Mouse (Mus musculus) layer of hippocampus, adult 9-11 months (tissue): ENCODE measurements at regions not wholly inside any gene's neighbourhood (a gene's known extent, or its start where the extent isn't known, plus 50 kb on each side); places are given as distances from the start of the nearest gene placed in this dataset.

ENCODE experiments used
- DNase-seq: peaks from one replicate; pipeline ENCODE4 v3.0.0; 2022

DNA sequence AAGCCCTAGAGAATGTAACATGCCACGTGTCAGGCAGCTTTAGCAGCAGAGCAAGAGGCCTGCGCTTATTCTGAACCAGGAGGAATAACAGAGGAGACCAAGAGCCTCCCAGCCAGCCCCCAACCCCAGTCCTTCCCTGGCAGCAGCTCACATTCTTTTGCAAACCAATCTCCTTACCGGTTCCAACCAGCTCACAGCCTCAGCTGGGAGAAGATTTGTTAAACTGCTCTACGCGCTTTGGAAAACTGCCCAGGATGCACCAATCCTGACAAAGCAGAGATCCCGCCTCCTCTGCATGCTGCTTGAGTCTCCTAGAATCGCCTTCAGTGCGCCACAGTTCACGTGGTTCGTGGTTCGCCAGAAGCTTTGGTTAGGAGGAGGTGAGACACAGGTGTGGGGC, 51.8 kb downstream of the Gm9376 start:
- peak; percentile 10 for DNase-seq

DNA sequence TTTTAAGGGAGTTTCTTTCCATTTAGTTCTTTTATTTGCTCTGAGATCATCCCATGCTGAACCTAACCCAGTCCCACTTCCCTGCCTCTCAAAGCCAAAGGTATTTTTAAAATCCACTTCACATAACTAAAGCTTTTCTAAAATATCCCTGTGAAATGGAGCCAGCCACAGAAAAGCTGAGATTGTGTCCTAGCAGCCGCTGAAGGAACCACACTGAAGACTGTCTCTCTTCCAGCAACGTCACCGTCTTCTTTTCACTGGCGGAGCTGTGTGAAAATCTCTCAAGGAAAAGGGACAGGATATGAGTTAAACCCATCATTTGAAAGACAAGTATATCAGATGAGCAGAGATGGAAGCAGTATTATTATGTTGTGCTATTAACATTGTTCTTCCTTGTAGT, 53.3 kb downstream of the Gm9376 start:
- DNase-seq = no peak

DNA sequence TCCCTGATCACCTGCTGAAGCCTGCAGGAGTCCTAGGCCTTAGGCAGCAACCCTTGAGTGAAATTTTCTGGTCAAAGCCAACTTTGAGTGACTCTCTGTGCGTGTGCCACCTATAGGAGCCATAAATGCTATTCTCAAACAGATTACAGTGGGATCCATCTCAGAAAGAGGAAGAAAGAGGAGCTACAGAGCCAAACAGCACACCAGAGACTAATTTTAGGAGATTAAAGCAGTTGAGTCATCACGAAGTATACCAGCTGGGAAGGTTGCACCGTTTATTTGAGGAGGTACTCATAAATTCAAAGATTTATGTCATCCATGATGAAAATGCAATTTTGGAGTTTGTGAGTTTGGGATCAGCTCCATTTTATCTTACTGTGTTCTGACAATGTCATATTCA, 54.3 kb downstream of the Gm9376 start:
- no peak for DNase-seq

- no peak for DNase-seq
Measured at GRCm38 (mm10) chr14:118322003-118322821, 55.5 kb downstream of the Gm9376 start.

- no peak for DNase-seq
Measured at GRCm38 (mm10) chr14:118322865-118323264, 56.1 kb downstream of the Gm9376 start.

DNA sequence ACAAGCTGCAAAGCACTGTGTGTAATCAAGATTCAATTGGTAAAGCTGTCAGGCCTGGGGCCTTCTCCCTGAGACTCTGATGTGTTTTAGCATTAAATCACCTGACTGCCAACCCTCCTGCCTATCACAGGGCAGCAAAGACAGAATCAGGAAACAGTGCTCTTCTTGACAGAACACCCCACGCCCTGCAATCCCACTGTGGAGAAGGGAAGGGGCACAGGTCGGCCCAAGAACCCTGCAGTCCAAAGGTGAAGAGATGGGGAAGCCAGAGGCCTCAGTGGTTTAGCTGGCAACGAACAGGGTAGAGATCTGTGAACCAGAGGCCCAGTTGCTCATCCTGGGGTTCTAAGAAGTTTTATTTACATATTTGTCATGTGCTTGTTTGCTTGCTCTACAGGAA, 71.3 kb downstream of the Gm9376 start:
- no peak for DNase-seq

DNA sequence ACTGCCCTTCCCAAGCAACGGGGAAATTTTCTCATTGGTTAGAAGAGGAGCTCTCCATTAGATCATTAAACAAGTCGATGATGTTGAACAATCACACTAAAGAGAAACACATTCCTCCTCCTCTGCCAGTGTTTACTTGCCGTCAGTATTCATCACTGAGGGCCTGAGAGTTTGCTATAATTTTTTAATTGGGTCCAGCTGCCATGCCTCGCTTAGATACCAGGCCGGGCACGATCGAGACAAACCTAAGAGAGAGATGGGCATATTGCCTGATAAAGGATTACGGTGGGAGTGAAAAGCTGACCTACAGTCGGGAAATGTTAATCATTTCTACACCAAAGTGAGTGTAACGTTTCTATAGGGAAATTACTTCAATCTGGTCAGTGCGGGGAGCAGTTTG, 96.2 kb downstream of the Gm9376 start:
- no peak for DNase-seq

- no peak for DNase-seq
Measured at GRCm38 (mm10) chr14:118363391-118363821, 96.6 kb downstream of the Gm9376 start.

- no peak for DNase-seq
Measured at GRCm38 (mm10) chr14:118366522-118366921, 99.8 kb downstream of the Gm9376 start.

DNA sequence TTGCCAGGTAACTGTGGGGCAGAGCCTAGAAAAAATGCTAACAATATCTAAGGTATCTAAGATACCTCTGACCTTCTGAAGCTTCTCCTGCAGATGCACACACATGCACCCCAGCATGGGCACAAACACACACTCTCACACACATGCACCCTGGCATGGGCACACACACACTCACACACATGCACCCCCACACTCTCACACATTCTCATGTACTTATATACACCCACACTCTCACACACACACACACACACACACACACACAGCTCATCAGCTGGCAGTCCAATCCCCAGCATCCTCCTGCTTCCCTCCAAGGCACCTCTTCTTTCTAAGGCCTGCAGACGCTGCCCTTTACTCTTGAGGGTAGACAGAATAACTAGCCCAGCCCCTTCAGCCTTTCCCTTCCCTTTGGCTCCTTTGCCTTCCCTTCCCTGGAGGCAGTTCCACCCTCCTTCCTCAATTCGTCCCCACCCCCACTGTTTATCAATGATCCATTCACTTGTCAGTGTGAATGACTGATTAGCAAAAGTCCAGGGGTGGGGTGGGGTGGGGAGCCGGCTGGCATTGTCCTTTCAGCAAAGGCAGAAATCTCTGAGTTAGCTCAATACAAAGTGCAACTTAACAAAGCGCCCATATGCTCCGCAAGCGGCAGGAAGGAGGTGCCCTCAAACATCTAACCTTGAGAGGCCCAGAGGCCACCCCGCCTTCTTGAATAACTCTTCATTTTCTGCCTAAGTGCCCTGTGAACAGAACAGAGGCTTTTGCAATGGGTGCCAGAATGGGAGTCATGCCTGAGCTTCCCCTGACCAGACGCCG, 102.1 kb downstream of the Gm9376 start:
- no peak for DNase-seq

- DNase-seq = no peak
Measured at GRCm38 (mm10) chr14:118371336-118371735, 104.6 kb downstream of the Gm9376 start.

GRCm38 (mm10) chr14:118374819-118375520, 108.2 kb downstream of the Gm9376 start:
- DNase-seq = no peak

GRCm38 (mm10) chr14:118375641-118376040, 108.9 kb downstream of the Gm9376 start:
- no peak for DNase-seq

DNA sequence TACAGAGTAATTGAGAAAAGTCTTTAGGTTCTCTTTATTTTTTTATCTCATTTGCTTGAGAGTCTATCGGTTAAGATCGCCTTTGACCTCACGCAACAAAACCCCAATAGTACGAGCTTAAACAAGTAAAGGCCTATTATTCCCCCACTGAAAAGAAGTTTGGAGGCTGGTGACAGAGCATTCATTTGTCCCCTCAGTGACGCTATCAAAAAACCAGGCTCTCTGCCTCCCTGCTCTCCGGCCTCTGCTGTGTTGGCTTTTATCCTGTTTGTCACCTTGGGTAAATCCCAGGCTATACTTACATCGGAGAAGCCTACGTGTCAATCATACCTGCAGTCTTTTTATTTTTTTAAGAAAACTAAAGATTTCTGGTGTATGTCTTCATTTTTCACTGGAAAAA, 112.9 kb downstream of the Gm9376 start:
- DNase-seq = no peak

- DNase-seq = no peak
Measured at GRCm38 (mm10) chr14:118385529-118385932, 118.8 kb downstream of the Gm9376 start.

GRCm38 (mm10) chr14:118388061-118388460, 121.3 kb downstream of the Gm9376 start:
- DNase-seq = no peak

GRCm38 (mm10) chr14:118390790-118391189, 124.0 kb downstream of the Gm9376 start:
- DNase-seq = no peak

DNA sequence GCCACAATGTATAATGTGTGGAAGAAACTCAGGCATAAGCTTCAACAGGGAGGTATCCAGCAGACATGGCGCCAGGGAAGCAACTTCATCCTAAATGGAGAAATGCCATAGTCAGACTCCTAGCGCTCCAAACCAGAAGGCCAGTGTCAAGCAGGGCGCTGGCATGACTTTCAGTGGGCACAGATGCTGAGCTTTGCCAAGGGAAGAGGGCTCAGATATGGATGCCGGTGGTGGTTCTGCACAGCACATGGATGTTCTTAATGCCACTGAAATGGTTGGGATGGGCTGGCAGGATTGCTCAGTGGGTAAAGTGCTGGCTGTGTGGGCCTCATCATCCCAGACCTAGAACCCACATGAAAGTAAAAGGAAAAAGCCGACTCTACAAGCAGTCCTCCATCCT, 124.8 kb downstream of the Gm9376 start:
- DNase-seq = no peak

GRCm38 (mm10) chr14:118393676-118394075, 126.9 kb downstream of the Gm9376 start:
- DNase-seq = no peak

DNA sequence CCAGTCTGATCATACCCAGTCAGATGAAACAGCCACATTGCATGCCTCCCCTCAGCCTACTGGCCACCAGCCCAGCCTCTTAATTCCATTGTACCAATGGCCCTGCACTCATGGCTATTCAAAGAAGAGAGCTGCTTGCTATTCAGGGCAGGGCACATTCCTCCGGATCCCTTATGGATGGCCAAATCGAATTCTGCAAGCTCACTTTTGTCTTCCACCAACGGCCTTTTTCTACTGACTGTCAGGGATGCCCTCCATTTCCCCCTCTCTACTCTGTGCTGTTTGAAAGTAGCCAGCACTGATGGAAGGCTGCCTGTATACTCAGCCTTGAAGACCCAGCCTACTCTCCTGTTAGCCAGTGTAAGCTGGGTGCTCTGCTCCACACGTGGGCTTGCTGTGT, 147.5 kb downstream of the Gm9376 start:
- DNase-seq = no peak

- no peak for DNase-seq
Measured at GRCm38 (mm10) chr14:118416163-118416562, 149.4 kb downstream of the Gm9376 start.

- no peak for DNase-seq
Measured at GRCm38 (mm10) chr14:118419442-118420193, 152.9 kb downstream of the Gm9376 start.
